Mouse (Mus musculus) testis, adult 2 months (tissue): ENCODE data around the gene Hephl1.

Source experiments
- CTCF ChIP-seq: fragments of 200-500 bp; IDR thresholded peaks from 2 replicates; pipeline ENCODE4 v1.5.1; 2012; ENCODE audit warnings: low read depth, mild to moderate bottlenecking, inconsistent platforms, low read length, moderate library complexity; ENCODE audit not compliant: control insufficient read depth, insufficient read depth, insufficient replicate concordance
- POLR2A ChIP-seq: fragments of 200-500 bp; IDR thresholded peaks from 2 replicates; pipeline ENCODE4 v1.6.1; 2012; ENCODE audit warnings: low read depth, mild to moderate bottlenecking, inconsistent platforms, low read length, moderate library complexity; ENCODE audit not compliant: control insufficient read depth

DNA sequence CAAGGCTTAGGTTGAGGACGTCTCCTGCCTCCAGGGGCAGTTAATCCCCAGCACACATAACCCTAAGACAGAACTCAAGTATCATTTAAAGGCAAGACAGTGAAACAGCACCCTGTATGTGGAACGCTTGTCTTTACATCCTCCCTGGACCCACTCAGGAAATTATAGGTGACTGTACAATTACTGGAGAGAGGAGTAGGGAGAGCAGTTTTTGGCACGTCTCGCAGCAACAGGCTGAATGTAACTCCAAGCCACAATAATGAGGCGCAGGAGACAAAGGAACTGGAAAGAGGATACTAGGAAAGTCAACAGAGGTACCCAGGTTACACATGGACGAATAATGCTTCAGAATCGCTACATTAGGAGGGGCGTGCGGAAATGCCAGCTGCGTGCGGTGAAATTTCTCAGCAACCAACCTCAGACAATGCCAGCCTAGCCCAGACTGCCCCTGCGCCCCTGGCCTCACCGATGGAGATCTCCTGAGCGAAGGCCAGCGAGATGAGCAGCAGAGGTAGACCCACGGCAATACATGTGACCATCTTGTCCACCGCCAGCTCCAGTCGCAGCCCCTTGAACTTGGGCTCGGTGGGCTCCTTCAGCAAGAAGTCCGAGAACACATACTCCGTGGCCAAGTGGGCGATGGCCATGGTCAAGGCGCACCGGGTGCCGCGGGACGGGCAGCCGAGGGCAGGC is 67.4 kb downstream of the Hephl1 start:
- no peak for TF ChIP-seq CTCF
- no peak for TF ChIP-seq POLR2A
